Mouse (Mus musculus) myocyte (in vitro differentiated cells): Measurements from ENCODE around the gene Tnfsf13.

ENCODE experiments used
- CEBPB ChIP-seq: IDR thresholded peaks from 2 replicates; pipeline ENCODE4 v1.6.1; 2011; ENCODE audit warnings: mild to moderate bottlenecking, moderate library complexity; ENCODE audit not compliant: poor library complexity, insufficient read depth, severe bottlenecking
- MAX ChIP-seq: IDR thresholded peaks from one replicate; pipeline ENCODE4 v1.6.1; 2011; ENCODE audit warnings: low read depth, mild to moderate bottlenecking, control low read depth
- MYOG ChIP-seq, 3 experiments: IDR thresholded peaks; one replicate each; pipeline ENCODE4 v1.6.1; 2011; ENCODE audit warnings: control low read depth in 2 of 3, low read depth in 2 of 3, mild to moderate bottlenecking in 2 of 3; ENCODE audit not compliant: insufficient read length in 2 of 3, control insufficient read depth in 1 of 3, insufficient read depth in 1 of 3
- POLR2A ChIP-seq: IDR thresholded peaks from one replicate; pipeline ENCODE4 v1.6.1; 2011; ENCODE audit warnings: low read depth, mild to moderate bottlenecking, control low read depth, moderate library complexity; ENCODE audit not compliant: insufficient read length
- POLR2AphosphoS2 ChIP-seq: IDR thresholded peaks from one replicate; pipeline ENCODE4 v1.6.1; 2011; ENCODE audit warnings: low read depth, control low read depth; ENCODE audit not compliant: insufficient read length
- SRF ChIP-seq: IDR thresholded peaks from one replicate; pipeline ENCODE4 v1.6.1; 2011; ENCODE audit warnings: low read depth; ENCODE audit not compliant: control insufficient read depth, insufficient read length
- TCF12 ChIP-seq: IDR thresholded peaks from one replicate; pipeline ENCODE4 v1.6.1; 2011; ENCODE audit warnings: mild to moderate bottlenecking, control low read depth; ENCODE audit not compliant: poor library complexity, insufficient read depth, severe bottlenecking
- TCF3 ChIP-seq: IDR thresholded peaks from one replicate; pipeline ENCODE4 v1.6.1; 2011; ENCODE audit warnings: low read depth, control low read depth; ENCODE audit not compliant: insufficient read length
- USF1 ChIP-seq: IDR thresholded peaks from one replicate; pipeline ENCODE4 v1.6.1; 2011; ENCODE audit warnings: low read depth, mild to moderate bottlenecking, control low read depth, moderate library complexity

DNA sequence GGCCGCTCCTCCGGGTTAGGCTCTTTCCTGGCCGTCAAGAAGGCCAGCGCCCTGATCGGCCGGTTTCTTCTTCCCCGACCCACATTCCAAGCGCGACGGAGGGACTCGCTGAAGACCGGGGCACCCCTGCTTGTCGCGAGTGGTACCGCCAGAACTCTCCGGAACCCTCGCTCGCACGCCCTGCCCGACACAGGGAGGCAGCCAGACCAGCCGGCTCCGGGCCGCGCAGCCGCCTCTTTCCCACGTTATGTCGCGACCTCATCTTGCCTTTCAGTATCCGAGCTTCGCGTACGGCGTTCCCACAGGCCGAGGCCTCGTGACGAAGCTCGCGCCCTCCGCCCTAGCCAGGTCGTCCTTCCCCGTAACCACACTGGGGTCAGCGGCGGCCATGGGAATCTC, 13.9 kb downstream of the Tnfsf13 start:
- TF ChIP-seq POLR2AphosphoS2 (no peak), POLR2A (no peak), CEBPB (no peak), MAX (no peak), USF1 (no peak), TCF12 (no peak), TCF3 (no peak), MYOG (IDR thresholded peaks at IDR 0.05; ENCODE audit: control insufficient read depth in 1 of 3, insufficient read depth in 1 of 3, insufficient read length in 2 of 3, low read depth in 2 of 3) (no peak), SRF (no peak)
